Mouse (Mus musculus): ENCODE measurements around the gene Gm2244. TPM values are rescaled to one million over a fixed set of nuclear protein-coding genes. Genes with fewer than 3 reads are reported as not detected.
A peak's percentile ranks its signal among the peaks of the same experiment; 100 is the strongest.
"Not testable (repeated sequence)": the region's sequence is repeated elsewhere in the genome, so short reads cannot be mapped to it uniquely, and the experiment has no call there.

Gm2244 gene
- not detected for total RNA-seq (2021)
- long read RNA-seq, experiment 1: 0 reads
- long read RNA-seq, experiment 2: 0 reads

DNA sequence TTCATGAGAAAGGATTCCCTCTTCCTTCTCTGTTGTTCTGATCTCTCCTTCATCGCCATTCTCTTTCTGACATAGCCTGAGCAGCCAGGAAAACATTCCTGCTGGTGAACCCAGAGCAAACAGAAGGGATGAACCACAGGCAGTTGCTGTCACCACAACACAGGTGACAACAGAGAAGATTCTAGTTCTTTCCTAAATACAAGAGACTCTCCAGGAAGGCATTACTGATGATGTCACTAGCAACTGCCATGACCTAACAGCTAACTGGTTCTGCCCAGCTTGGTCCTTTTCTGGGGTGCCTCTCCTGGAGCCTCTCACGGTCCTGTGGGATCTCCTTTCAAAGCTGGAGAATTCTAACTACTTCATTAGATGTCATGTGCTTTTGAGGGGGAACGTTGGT is at the start of gene Gm2244:
Gm2244 (minus strand) TSS at position 101 of the 400 bp plus-strand sequence.
- not testable (repeated sequence) for DNase-seq

DNA sequence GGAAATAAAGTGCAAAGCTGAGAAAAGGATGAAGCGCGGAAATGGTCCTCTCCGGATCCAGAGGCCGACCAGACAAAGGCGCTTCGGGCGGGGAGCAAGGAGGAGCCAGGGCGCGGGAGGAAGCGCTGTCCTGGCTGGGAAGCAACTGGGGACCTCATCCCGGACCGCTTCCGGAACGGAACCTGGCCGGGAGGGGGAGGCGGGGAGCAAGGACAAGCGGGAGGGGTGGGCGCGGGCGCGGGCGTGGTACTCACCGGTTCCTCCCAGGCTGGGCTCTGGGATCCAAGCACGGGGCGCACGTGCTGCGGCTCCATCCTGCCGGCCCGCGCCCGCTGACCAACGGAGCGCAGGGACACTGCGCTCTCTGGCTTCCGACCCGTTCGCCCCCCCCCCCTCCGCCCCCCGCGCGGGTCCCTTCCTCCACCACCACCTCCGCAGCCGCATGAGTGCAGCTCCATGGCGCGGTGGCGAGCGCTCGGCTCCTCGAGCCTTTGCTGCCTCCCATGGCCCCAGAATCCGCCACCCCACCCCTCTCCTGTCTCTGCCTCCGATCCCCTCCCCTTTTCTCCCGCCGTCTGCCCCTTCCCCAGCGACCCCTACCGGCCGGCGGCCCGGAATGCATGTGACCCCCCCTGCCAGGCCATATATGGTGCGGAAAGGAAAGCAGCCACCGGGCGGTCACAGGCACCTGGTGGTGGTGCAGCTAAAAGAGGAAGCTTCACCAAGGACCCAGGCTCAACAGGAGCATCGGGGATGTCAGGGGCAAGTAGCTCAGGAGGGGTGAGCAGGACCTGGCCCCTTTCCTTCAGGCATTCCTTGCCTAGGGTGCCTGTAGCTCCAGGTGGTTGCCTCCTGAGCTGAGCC is 35.3 kb upstream of the Gm2244 start, which contains the start of gene Gm2237:
Gm2237 (minus strand) TSS at position 332 of the 864 bp plus-strand sequence.
- DNase-seq: peak; percentile 25

Other genes starting within 250 kb of the Gm2244 start
- not detected for gene Gm21738, start 131.0 kb downstream of the Gm2244 start, total RNA-seq (2021)
- 1 to 10 TPM; 1.4 to 1.7 TPM for gene Gm2237, start 35.2 kb upstream of the Gm2244 start, total RNA-seq (2021)
- gene Gm5458, start 52.6 kb upstream of the Gm2244 start, total RNA-seq (2021): not detected
- gene Nid2, start 201.3 kb upstream of the Gm2244 start, total RNA-seq (2021): 10 to 100 TPM; 90.7 to 94.0 TPM

Measured in gastrocnemius, postnatal 10 days (tissue).